Mouse (Mus musculus) brown adipose tissue, adult 24 weeks (tissue): ENCODE results near the gene Rai1. TPM values are rescaled to one million over a fixed set of nuclear protein-coding genes. Genes with fewer than 3 reads are reported as not detected.

Experiments
- H3K27ac ChIP-seq: fragments of 200-500 bp; replicated peaks from 2 replicates; pipeline ENCODE4 v1.5.1; 2012; ENCODE audit warnings: low read depth, mild to moderate bottlenecking, low read length
- H3K4me1 ChIP-seq: fragments of 200-500 bp; 2 replicates; pipeline ENCODE4 v1.6.1; 2012; ENCODE audit warnings: low read length, mixed read lengths; ENCODE audit not compliant: control insufficient read depth, insufficient read depth, insufficient read length
- H3K4me3 ChIP-seq: fragments of 200-500 bp; 2 replicates; pipeline ENCODE4 v1.5.1; 2012; ENCODE audit warnings: low read depth, mild to moderate bottlenecking, low read length, moderate library complexity; ENCODE audit not compliant: insufficient read depth
- polyA plus RNA-seq: library from polyadenylated mRNA; stranded (reverse); fragments of >200 nt; gene quantifications from 2 replicates; pipeline ENCODE4 v1.2.4, GENCODE M21; 2012; ENCODE audit not compliant: missing spikeins, insufficient read depth, insufficient read length

Rai1 gene
- polyA plus RNA-seq, 1 experiment, result 11.7 TPM

GRCm38 (mm10) chr11:60127863-60128512 is 23.2 kb downstream of the Rai1 start:
- Histone ChIP-seq H3K4me1 (peaks cover 6% of the 10 kb centered on the region), H3K4me3 (no peak overlapping the region), H3K27ac (no peak overlapping the region)

GRCm38 (mm10) chr11:60130516-60130915 is 25.7 kb downstream of the Rai1 start:
- Histone ChIP-seq H3K27ac (no peak overlapping the region), H3K4me1 (peaks cover 12% of the 10 kb centered on the region), H3K4me3 (no peak overlapping the region)

GRCm38 (mm10) chr11:60132061-60132460 is 27.2 kb downstream of the Rai1 start:
- Histone ChIP-seq H3K27ac (no peak overlapping the region), H3K4me1 (peaks cover 11% of the 10 kb centered on the region), H3K4me3 (no peak overlapping the region)

- no peak overlapping the region for H3K4me3 ChIP-seq
- no peak overlapping the region for H3K27ac ChIP-seq
- H3K4me1 ChIP-seq, result peaks cover 15% of the 10 kb centered on the region
Measured at GRCm38 (mm10) chr11:60136491-60136890, 31.7 kb downstream of the Rai1 start.

- Histone ChIP-seq H3K27ac (no peak overlapping the region), H3K4me1 (peaks cover 22% of the 10 kb centered on the region), H3K4me3 (no peak overlapping the region)
Measured at GRCm38 (mm10) chr11:60137170-60137569, 32.4 kb downstream of the Rai1 start.

GRCm38 (mm10) chr11:60139141-60139733 is 34.4 kb downstream of the Rai1 start:
- peak overlapping the region; percentile 61 for H3K4me3 ChIP-seq
- peaks cover 26% of the 10 kb centered on the region for H3K4me1 ChIP-seq
- no peak overlapping the region for H3K27ac ChIP-seq

- Histone ChIP-seq H3K27ac (no peak overlapping the region), H3K4me3 (peak overlapping the region; percentile 61), H3K4me1 (peaks cover 26% of the 10 kb centered on the region)
Measured at GRCm38 (mm10) chr11:60139734-60140371, 35.0 kb downstream of the Rai1 start.

GRCm38 (mm10) chr11:60140586-60141284 is 35.9 kb downstream of the Rai1 start:
- no peak overlapping the region for H3K27ac ChIP-seq
- peaks cover 26% of the 10 kb centered on the region for H3K4me1 ChIP-seq
- peak overlapping the region; percentile 61 for H3K4me3 ChIP-seq

- no peak overlapping the region for H3K4me3 ChIP-seq
- H3K27ac ChIP-seq, result no peak overlapping the region
- H3K4me1 ChIP-seq, result peaks cover 26% of the 10 kb centered on the region
Measured at GRCm38 (mm10) chr11:60141285-60141608, 36.4 kb downstream of the Rai1 start.

- H3K27ac ChIP-seq, result 0 out of 2 replicates have a peak overlapping the region, but pooled peaks have one; percentile 5
- no peak overlapping the region for H3K4me3 ChIP-seq
- peaks cover 26% of the 10 kb centered on the region for H3K4me1 ChIP-seq
Measured at GRCm38 (mm10) chr11:60143086-60143485, 38.3 kb downstream of the Rai1 start.

GRCm38 (mm10) chr11:60146170-60146569 is 41.4 kb downstream of the Rai1 start:
- peaks cover 22% of the 10 kb centered on the region for H3K4me1 ChIP-seq
- H3K4me3 ChIP-seq, result no peak overlapping the region
- H3K27ac ChIP-seq, result no peak overlapping the region

- Histone ChIP-seq H3K27ac (no peak overlapping the region), H3K4me1 (peaks cover 2% of the 10 kb centered on the region; the same call in 1 of the 2 replicates)
Measured at GRCm38 (mm10) chr11:60148591-60148990, 43.8 kb downstream of the Rai1 start.

GRCm38 (mm10) chr11:60149086-60149485 is 44.3 kb downstream of the Rai1 start:
- no peak overlapping the region for H3K27ac ChIP-seq
- peaks cover 2% of the 10 kb centered on the region; the same call in 1 of the 2 replicates for H3K4me1 ChIP-seq
- H3K4me3 ChIP-seq, result no peak overlapping the region

More at GRCm38 (mm10) chr11:60148591-60148990, 43.8 kb downstream of the Rai1 start:
- no peak overlapping the region for H3K4me3 ChIP-seq

- Histone ChIP-seq H3K4me3 (no peak overlapping the region), H3K27ac (no peak overlapping the region), H3K4me1 (peaks cover 2% of the 10 kb centered on the region; the same call in 1 of the 2 replicates)
Measured at GRCm38 (mm10) chr11:60150677-60151076, 45.9 kb downstream of the Rai1 start.

- Histone ChIP-seq H3K27ac (no peak overlapping the region), H3K4me1 (peaks cover 2% of the 10 kb centered on the region; the same call in 1 of the 2 replicates), H3K4me3 (no peak overlapping the region)
Measured at GRCm38 (mm10) chr11:60152339-60152738, 47.5 kb downstream of the Rai1 start.
